ENCODE assay signal across 8 mouse cellular contexts in genomic region chr11:100414021-100414913, GRCm38 (mm10). TPM values are rescaled to one million over a fixed set of nuclear protein-coding genes. Genes with fewer than 3 reads are reported as not detected.
DNase-seq lines count a peak whose midpoint lies in the region; ATAC-seq and TF ChIP-seq lines count a peak whose summit lies in the region.

Gene P3h4, minus strand, starts transcription at chr11:100414836.

- no peak within 1 kb of the TSS for H3K27ac ChIP-seq in cerebellum, adult 2 months (ENCODE audit: insufficient read depth, low read length)
- peak within 1 kb of the TSS; percentile 59 for H3K27ac ChIP-seq in forebrain, postnatal 0 days (ENCODE audit: low read depth, low read length)
- H3K27ac ChIP-seq in lung, embryonic 16.5 days (ENCODE audit: low read length) = peak within 1 kb of the TSS; percentile 97

- H3K9ac ChIP-seq in forebrain, postnatal 0 days = peak within 1 kb of the TSS; percentile 71
- H3K9ac ChIP-seq in lung, embryonic 16.5 days (ENCODE audit: low read length) = peak within 1 kb of the TSS; percentile 91

- H3K4me1 ChIP-seq in cerebellum, adult 2 months (ENCODE audit: control insufficient read depth, insufficient read depth, low read length) = peaks cover 16% of the 10 kb centered on the region
- H3K4me1 ChIP-seq in forebrain, postnatal 0 days (ENCODE audit: insufficient read depth) = peaks cover 9% of the 10 kb centered on the region
- H3K4me1 ChIP-seq in lung, embryonic 16.5 days (replicated peaks; ENCODE audit: control insufficient read depth, insufficient read depth, low read length) = peaks cover 38% of the 10 kb centered on the region

- no peaks in the 10 kb centered on the region for H3K9me3 ChIP-seq in forebrain, postnatal 0 days (ENCODE audit: low read length)
- no peaks in the 10 kb centered on the region for H3K9me3 ChIP-seq in lung, embryonic 16.5 days (ENCODE audit: control insufficient read depth, low read length)

- intact Hi-C loops in heart, postnatal 36 days (cut with DNase I) = loop anchor here (1.0 to 2.0 kb wide), 2 partner anchors 17 to 27 kb away; partner anchors contain the start of genes Jup, Klhl10 and Nt5c3b

- H3K4me2 ChIP-seq in forebrain, postnatal 0 days (ENCODE audit: low read depth) = peak within 1 kb of the TSS; percentile 70
- H3K4me2 ChIP-seq in lung, embryonic 16.5 days (ENCODE audit: low read depth, low read length) = peak within 1 kb of the TSS; percentile 79

- TF ChIP-seq POLR2A in cerebellum, adult 2 months (IDR thresholded peaks at IDR 0.05; ENCODE audit: borderline replicate concordance, insufficient read depth, low read length) = no peak

- no peaks in the 10 kb centered on the region for H3K27me3 ChIP-seq in cerebellum, adult 2 months (ENCODE audit: control insufficient read depth, insufficient read depth, low read length)
- H3K27me3 ChIP-seq in forebrain, postnatal 0 days (ENCODE audit: insufficient read depth, low read length) = peaks cover 11% of the 10 kb centered on the region; the same call in 1 of the 2 replicates
- H3K27me3 ChIP-seq in lung, embryonic 16.5 days (ENCODE audit: control insufficient read depth, insufficient read depth, low read depth, low read length) = no peaks in the 10 kb centered on the region

- peak; percentile 95 for ATAC-seq in forebrain, postnatal 0 days
- ATAC-seq in lung, embryonic 16.5 days (ENCODE audit: low read depth) = peak; percentile 97

- TF ChIP-seq CTCF in cerebellum, adult 2 months (IDR thresholded peaks at IDR 0.05; ENCODE audit: borderline replicate concordance, insufficient read depth, low read depth, low read length) = peak; percentile 71
- peak; percentile 77 for TF ChIP-seq CTCF in forebrain, postnatal 0 days (IDR thresholded peaks at IDR 0.05; ENCODE audit: low read depth)

- peak; percentile 85 for DNase-seq in MN1 (ENCODE audit: low spot score)
- peak; percentile 88 to 90 for DNase-seq in cerebellum, adult 2 months
- DNase-seq in forebrain, postnatal 0 days = peak; percentile 83
- peak; percentile 83 to 89 for DNase-seq in heart, postnatal 36 days
- DNase-seq in layer of hippocampus, postnatal 10 days (ENCODE audit: low spot score in 2 of 2) = peak; percentile 78 to 83
- peak; percentile 81 for DNase-seq in ovary, postnatal 10 days (ENCODE audit: low spot score)
- peak; percentile 57 to 75 for DNase-seq in thymus, postnatal 10 days (ENCODE audit: low spot score in 2 of 2)

- no peaks in the 10 kb centered on the region; the same call in 1 of the 2 replicates for H3K36me3 ChIP-seq in forebrain, postnatal 0 days (ENCODE audit: insufficient read depth)
- H3K36me3 ChIP-seq in lung, embryonic 16.5 days (ENCODE audit: control insufficient read depth, insufficient read depth, low read length) = peaks cover 6% of the 10 kb centered on the region

- H3K4me3 ChIP-seq in cerebellum, adult 2 months (replicated peaks; ENCODE audit: insufficient read depth, low read depth, low read length) = peak within 1 kb of the TSS; percentile 52
- H3K4me3 ChIP-seq in forebrain, postnatal 0 days (ENCODE audit: low read depth, low read length) = peak within 1 kb of the TSS; percentile 61
- H3K4me3 ChIP-seq in lung, embryonic 16.5 days (ENCODE audit: low read length) = peak within 1 kb of the TSS; percentile 84

- WGBS in cerebellum, adult 2 months = 4% methylated on average over 92 of the region's 93 CpGs
- WGBS in forebrain, postnatal 0 days = 4% methylated on average over 87 of the region's 93 CpGs
- WGBS in lung, embryonic 16.5 days = 1% methylated on average over 87 of the region's 93 CpGs

RNA-seq across cellular contexts. Expression of gene P3h4, which starts in this region (rescaled TPM):
- 17.6 and 19.6 TPM in 2 replicates for polyA plus RNA-seq in cerebellum, adult 2 months (2012; rRNA removed)
- total RNA-seq in forebrain, postnatal 0 days (2014; rRNA removed) = 16.8 and 27.1 TPM in 2 replicates
- polyA plus RNA-seq in forebrain, postnatal 0 days (2015; fragmentation: Nextera tagmentation; extraction: Ambion mirVana) = 17.9 and 19.8 TPM in 2 replicates
- total RNA-seq in heart, postnatal 36 days (2021) = 10 to 100 TPM; 16.3 to 18.2 TPM
- 1 to 10 TPM; 8.9 TPM for total RNA-seq in layer of hippocampus, postnatal 10 days (2021)
- 68.3 and 68.8 TPM in 2 replicates for polyA plus RNA-seq in lung, embryonic 16.5 days (2015; fragmentation: Nextera tagmentation; extraction: Ambion mirVana)
